Mouse (Mus musculus): ENCODE measurements at regions not wholly inside any gene's neighbourhood (a gene's known extent, or its start where the extent isn't known, plus 50 kb on each side); places are given as distances from the start of the nearest gene placed in this dataset.
"Not testable (repeated sequence)": the region's sequence is repeated elsewhere in the genome, so short reads cannot be mapped to it uniquely, and the experiment has no call there.

GRCm38 (mm10) chr1:80969927-80970326, 106.8 kb upstream of the Nyap2 start:
- DNase-seq (ENCODE audit: extremely low spot score in 1 of 2, low spot score in 2 of 2) = no peak
- intact Hi-C loops (cut with DNase I) = no loop called here

GRCm38 (mm10) chr1:80969194-80969593, 107.6 kb upstream of the Nyap2 start:
- intact Hi-C loops (cut with DNase I) = no loop called here
- DNase-seq (ENCODE audit: extremely low spot score in 1 of 2, low spot score in 2 of 2) = no peak

GRCm38 (mm10) chr1:80965792-80966191, 111.0 kb upstream of the Nyap2 start:
- DNase-seq (ENCODE audit: extremely low spot score in 1 of 2, low spot score in 2 of 2) = no peak
- intact Hi-C loops (cut with DNase I) = no loop called here

GRCm38 (mm10) chr1:80964376-80964775, 112.4 kb upstream of the Nyap2 start:
- DNase-seq (ENCODE audit: extremely low spot score in 1 of 2, low spot score in 2 of 2) = no peak

GRCm38 (mm10) chr1:80963838-80964237, 112.9 kb upstream of the Nyap2 start:
- intact Hi-C loops (cut with DNase I) = no loop called here
- DNase-seq (ENCODE audit: extremely low spot score in 1 of 2, low spot score in 2 of 2) = no peak

More at GRCm38 (mm10) chr1:80964376-80964775, 112.4 kb upstream of the Nyap2 start:
- intact Hi-C loops (cut with DNase I) = no loop called here

GRCm38 (mm10) chr1:80950406-80950805, 126.3 kb upstream of the Nyap2 start:
- intact Hi-C loops (cut with DNase I) = no loop called here
- no peak for DNase-seq (ENCODE audit: extremely low spot score in 1 of 2, low spot score in 2 of 2)

- intact Hi-C loops (cut with DNase I); DNase-seq (ENCODE audit: extremely low spot score in 1 of 2, low spot score in 2 of 2): not testable (repeated sequence)
Measured at GRCm38 (mm10) chr1:80946049-80946448, 130.7 kb upstream of the Nyap2 start.

- no peak for DNase-seq (ENCODE audit: extremely low spot score in 1 of 2, low spot score in 2 of 2)
- intact Hi-C loops (cut with DNase I) = no loop called here
Measured at GRCm38 (mm10) chr1:80939372-80939771, 137.4 kb upstream of the Nyap2 start.

- DNase-seq (ENCODE audit: extremely low spot score in 1 of 2, low spot score in 2 of 2) = no peak
Measured at GRCm38 (mm10) chr1:80899281-80899680, 141.0 kb upstream of the Dock10 start.

GRCm38 (mm10) chr1:80874140-80874849, 116.0 kb upstream of the Dock10 start:
- intact Hi-C loops (cut with DNase I) = no loop called here
- DNase-seq (ENCODE audit: extremely low spot score in 1 of 2, low spot score in 2 of 2) = no peak

More at GRCm38 (mm10) chr1:80899281-80899680, 141.0 kb upstream of the Dock10 start:
- intact Hi-C loops (cut with DNase I) = no loop called here

- no peak for DNase-seq (ENCODE audit: extremely low spot score in 1 of 2, low spot score in 2 of 2)
- intact Hi-C loops (cut with DNase I) = no loop called here
Measured at GRCm38 (mm10) chr1:80873596-80873995, 115.3 kb upstream of the Dock10 start.

- intact Hi-C loops (cut with DNase I) = no loop called here
- DNase-seq (ENCODE audit: extremely low spot score in 1 of 2, low spot score in 2 of 2) = no peak
Measured at GRCm38 (mm10) chr1:80868805-80869204, 110.5 kb upstream of the Dock10 start.

- DNase-seq (ENCODE audit: extremely low spot score in 1 of 2, low spot score in 2 of 2) = no peak
- intact Hi-C loops (cut with DNase I) = loop anchor here (10.0 kb wide), 1 partner anchor 218 kb away; the partner anchor contains the start of gene Nyap2
Measured at GRCm38 (mm10) chr1:80856981-80857380, 98.7 kb upstream of the Dock10 start.

- intact Hi-C loops (cut with DNase I) = loop anchor here (10.0 kb wide), 1 partner anchor 220 kb away; the partner anchor contains the start of gene Nyap2
- DNase-seq (ENCODE audit: extremely low spot score in 1 of 2, low spot score in 2 of 2) = no peak
Measured at GRCm38 (mm10) chr1:80854945-80855656, 96.8 kb upstream of the Dock10 start.

GRCm38 (mm10) chr1:80854289-80854701, 96.0 kb upstream of the Dock10 start:
- DNase-seq (ENCODE audit: extremely low spot score in 1 of 2, low spot score in 2 of 2) = peak; percentile 51 to 75
- intact Hi-C loops (cut with DNase I) = loop anchor here (10.0 kb wide), 1 partner anchor 221 kb away; the partner anchor contains the start of gene Nyap2

GRCm38 (mm10) chr1:80852761-80853160, 94.4 kb upstream of the Dock10 start:
- DNase-seq (ENCODE audit: extremely low spot score in 1 of 2, low spot score in 2 of 2) = no peak
- intact Hi-C loops (cut with DNase I) = loop anchor here (10.0 kb wide), 1 partner anchor 222 kb away; the partner anchor contains the start of gene Nyap2

- peak in 1 of 2 experiments; percentile 42 for DNase-seq (ENCODE audit: extremely low spot score in 1 of 2, low spot score in 2 of 2)
- intact Hi-C loops (cut with DNase I) = loop anchor here (5.0 kb wide), 2 partner anchors 457 to 472 kb away; no protein-coding TSS in a partner anchor
Measured at GRCm38 (mm10) chr1:80830196-80830794, 72.0 kb upstream of the Dock10 start.

- no peak for DNase-seq (ENCODE audit: extremely low spot score in 1 of 2, low spot score in 2 of 2)
- intact Hi-C loops (cut with DNase I) = loop anchor here (10.0 kb wide), 1 partner anchor 1468 kb away; the partner anchor contains the start of gene Irs1
Measured at GRCm38 (mm10) chr1:80826383-80826782, 68.1 kb upstream of the Dock10 start.

- no peak for DNase-seq (ENCODE audit: extremely low spot score in 1 of 2, low spot score in 2 of 2)
- intact Hi-C loops (cut with DNase I) = loop anchor here (10.0 kb wide), 1 partner anchor 1471 kb away; the partner anchor contains the start of gene Irs1
Measured at GRCm38 (mm10) chr1:80823953-80824352, 65.6 kb upstream of the Dock10 start.

All from left cerebral cortex, postnatal 10 days (tissue).